Mouse (Mus musculus): ENCODE results near the gene Arsb. TPM values are rescaled to one million over a fixed set of nuclear protein-coding genes. Genes with fewer than 3 reads are reported as not detected.

Gene Arsb
- polyA plus RNA-seq (2014; fragmentation: Nextera tagmentation; extraction: Ambion mirVana) = 6.4 and 7.0 TPM in 2 replicates

DNA sequence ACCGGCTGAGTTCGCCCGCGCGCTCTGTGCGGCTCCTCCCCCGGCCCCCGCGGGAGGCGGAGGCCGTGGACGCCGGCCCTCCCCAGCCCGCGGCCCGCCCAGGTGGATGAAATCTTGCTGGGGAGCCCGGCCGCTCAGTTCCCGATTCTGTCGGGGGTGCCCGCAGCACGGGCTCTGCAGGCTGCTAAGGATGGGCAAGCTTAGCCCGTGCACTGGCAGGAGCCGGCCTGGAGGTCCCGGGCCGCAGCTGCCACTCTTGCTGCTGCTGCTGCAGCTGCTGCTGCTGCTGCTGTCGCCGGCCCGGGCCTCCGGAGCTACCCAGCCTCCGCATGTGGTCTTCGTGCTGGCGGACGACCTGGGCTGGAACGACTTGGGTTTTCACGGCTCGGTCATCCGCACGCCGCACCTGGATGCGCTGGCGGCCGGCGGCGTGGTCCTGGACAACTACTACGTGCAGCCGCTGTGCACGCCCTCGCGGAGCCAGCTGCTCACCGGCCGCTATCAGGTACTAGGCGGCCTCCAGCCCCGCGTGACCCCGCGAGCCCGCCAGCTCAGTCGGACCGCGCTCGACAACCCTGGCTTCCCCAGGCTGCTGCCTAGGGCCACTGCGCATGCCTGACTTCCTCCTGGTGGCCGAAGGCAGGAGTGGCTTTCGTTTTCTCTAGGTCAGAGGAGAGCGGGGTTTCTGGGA, at the start of gene Arsb:
TSS of gene Arsb (plus strand) at position 43 of the 691 bp plus-strand sequence.
- Histone ChIP-seq H3K36me3 (ENCODE audit: control insufficient read depth, insufficient read depth, low read length) (no peaks in the 10 kb centered on the region), H3K4me3 (ENCODE audit: low read depth, low read length) (peak within 1 kb of the TSS; percentile 58), H3K27ac (ENCODE audit: low read depth, low read length) (peak within 1 kb of the TSS; percentile 81), H3K27me3 (ENCODE audit: control insufficient read depth, insufficient read depth, low read length) (no peaks in the 10 kb centered on the region), H3K4me2 (replicated peaks; ENCODE audit: low read depth, low read length) (peak within 1 kb of the TSS; percentile 93), H3K4me1 (replicated peaks; ENCODE audit: control insufficient read depth, insufficient read depth, low read length) (no peaks in the 10 kb centered on the region), H3K9ac (ENCODE audit: low read depth, low read length) (peak within 1 kb of the TSS; percentile 82), H3K9me3 (ENCODE audit: control insufficient read depth, low read length) (no peaks in the 10 kb centered on the region)
- WGBS = under 1% methylated on average over 66 of the region's 66 CpGs
- DNase-seq (ENCODE audit: low spot score) = peak; percentile 87
- peak; percentile 98 for ATAC-seq (ENCODE audit: low FRiP score)

DNA sequence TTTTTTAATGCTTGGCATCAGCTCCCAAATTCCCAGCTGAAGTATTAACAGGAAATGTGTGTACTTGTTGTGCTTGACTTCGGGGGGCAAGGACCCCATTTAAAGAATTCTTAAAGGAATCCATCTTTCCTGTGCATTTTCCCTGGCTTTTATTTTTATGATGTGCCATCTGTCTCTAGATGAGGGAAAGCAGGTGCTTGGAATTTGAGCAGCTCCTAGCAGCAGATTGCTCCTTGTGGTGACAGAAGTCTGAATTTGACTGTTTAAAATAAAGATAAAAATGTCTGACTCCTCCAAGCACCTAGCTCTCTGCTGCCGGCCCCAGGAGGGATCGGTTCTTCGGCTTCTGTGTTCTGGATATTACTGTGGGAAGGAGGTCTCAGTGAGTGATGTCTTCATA, 49.5 kb upstream of the Arsb start:
- ATAC-seq (ENCODE audit: low FRiP score) (no peak), DNase-seq (ENCODE audit: low spot score) (no peak)
- H3K9ac ChIP-seq (ENCODE audit: low read depth, low read length) = no peak overlapping the region
- no peaks in the 10 kb centered on the region for H3K27me3 ChIP-seq (ENCODE audit: control insufficient read depth, insufficient read depth, low read length)
- H3K27ac ChIP-seq (ENCODE audit: low read depth, low read length) = no peak overlapping the region
- H3K4me3 ChIP-seq (ENCODE audit: low read depth, low read length) = no peak overlapping the region
- H3K36me3 ChIP-seq (ENCODE audit: control insufficient read depth, insufficient read depth, low read length) = no peaks in the 10 kb centered on the region
- H3K9me3 ChIP-seq (ENCODE audit: control insufficient read depth, low read length) = no peaks in the 10 kb centered on the region
- H3K4me1 ChIP-seq (replicated peaks; ENCODE audit: control insufficient read depth, insufficient read depth, low read length) = no peaks in the 10 kb centered on the region
- H3K4me2 ChIP-seq (replicated peaks; ENCODE audit: low read depth, low read length) = no peak overlapping the region
- 82% methylated on average over 4 of the region's 4 CpGs for WGBS

DNA sequence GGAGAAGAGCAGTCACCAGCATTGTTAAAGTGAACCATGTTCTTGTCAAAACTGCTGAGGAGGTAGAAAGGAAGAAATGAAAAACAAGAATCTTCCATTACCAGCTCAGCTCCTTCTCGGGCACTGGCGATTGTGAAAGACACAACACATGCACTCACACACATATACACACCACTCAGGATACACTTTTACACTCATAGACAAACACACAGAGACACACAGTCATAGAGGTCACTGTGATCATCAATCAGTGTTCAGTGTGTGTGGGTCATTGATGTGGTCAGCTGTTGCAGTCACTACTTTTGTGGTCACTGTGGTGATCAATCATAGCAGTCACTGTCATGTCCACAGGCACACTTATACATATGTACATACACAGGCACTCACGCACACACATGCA, 48.0 kb upstream of the Arsb start:
- WGBS = 88% methylated on average over 3 of the region's 3 CpGs
- no peak for DNase-seq (ENCODE audit: low spot score)
- H3K9me3 ChIP-seq (ENCODE audit: control insufficient read depth, low read length) = no peaks in the 10 kb centered on the region
- H3K36me3 ChIP-seq (ENCODE audit: control insufficient read depth, insufficient read depth, low read length) = no peaks in the 10 kb centered on the region
- no peak overlapping the region for H3K27ac ChIP-seq (ENCODE audit: low read depth, low read length)
- H3K27me3 ChIP-seq (ENCODE audit: control insufficient read depth, insufficient read depth, low read length) = no peaks in the 10 kb centered on the region
- H3K4me1 ChIP-seq (replicated peaks; ENCODE audit: control insufficient read depth, insufficient read depth, low read length) = no peaks in the 10 kb centered on the region
- H3K4me2 ChIP-seq (replicated peaks; ENCODE audit: low read depth, low read length) = no peak overlapping the region
- no peak overlapping the region for H3K9ac ChIP-seq (ENCODE audit: low read depth, low read length)
- no peak overlapping the region for H3K4me3 ChIP-seq (ENCODE audit: low read depth, low read length)
- no peak for ATAC-seq (ENCODE audit: low FRiP score)

DNA sequence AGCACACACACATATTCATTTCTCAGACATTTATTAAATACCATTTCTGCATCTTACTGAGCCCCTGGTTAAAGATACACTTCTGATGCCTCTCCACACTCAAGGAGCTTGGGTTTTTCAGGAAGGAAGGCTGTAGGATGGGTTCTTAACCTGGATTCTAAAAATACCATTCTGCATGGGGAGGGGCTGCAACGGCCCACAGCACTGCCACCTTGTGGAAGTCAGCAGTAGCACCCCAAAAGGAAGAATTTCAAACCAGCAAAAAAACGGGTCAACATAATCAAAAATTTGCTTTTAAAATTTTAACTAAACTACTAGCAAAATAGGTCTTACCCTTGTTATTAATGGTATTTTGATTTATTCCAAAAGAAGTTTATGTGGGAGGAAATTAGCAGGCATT, 47.2 kb upstream of the Arsb start:
- H3K27ac ChIP-seq (ENCODE audit: low read depth, low read length) = no peak overlapping the region
- H3K4me1 ChIP-seq (replicated peaks; ENCODE audit: control insufficient read depth, insufficient read depth, low read length) = no peaks in the 10 kb centered on the region
- H3K9me3 ChIP-seq (ENCODE audit: control insufficient read depth, low read length) = no peaks in the 10 kb centered on the region
- H3K4me3 ChIP-seq (ENCODE audit: low read depth, low read length) = no peak overlapping the region
- 30% methylated on average over 2 of the region's 2 CpGs for WGBS
- no peaks in the 10 kb centered on the region for H3K36me3 ChIP-seq (ENCODE audit: control insufficient read depth, insufficient read depth, low read length)
- DNase-seq (ENCODE audit: low spot score) = peak; percentile 35
- no peak overlapping the region for H3K9ac ChIP-seq (ENCODE audit: low read depth, low read length)
- H3K27me3 ChIP-seq (ENCODE audit: control insufficient read depth, insufficient read depth, low read length) = no peaks in the 10 kb centered on the region
- no peak for ATAC-seq (ENCODE audit: low FRiP score)
- no peak overlapping the region for H3K4me2 ChIP-seq (replicated peaks; ENCODE audit: low read depth, low read length)

DNA sequence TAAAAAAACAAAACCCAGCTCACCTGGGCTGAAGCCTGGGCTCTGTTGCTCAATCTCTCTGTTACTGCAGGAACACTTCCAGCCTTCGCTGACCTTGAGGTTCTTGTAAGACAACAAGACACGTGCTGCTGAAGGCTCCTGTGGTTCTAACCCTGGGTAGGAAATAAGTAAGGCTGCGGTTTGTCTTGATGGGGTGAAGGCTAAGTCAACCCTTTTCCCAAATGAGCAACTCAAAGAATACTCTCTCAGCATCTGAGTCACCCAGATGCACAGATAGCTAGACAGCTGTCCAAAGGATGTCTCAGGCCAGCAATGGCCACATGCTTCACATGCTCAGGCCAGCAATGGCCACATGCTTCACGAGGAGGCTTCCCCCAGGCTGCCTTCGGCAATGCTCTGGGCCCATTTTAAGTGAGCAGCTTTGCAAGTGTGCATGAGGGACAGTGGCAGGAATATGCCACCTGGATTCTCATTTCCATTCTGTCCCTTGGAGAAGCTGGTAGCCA, 36.2 kb upstream of the Arsb start:
- H3K27me3 ChIP-seq (ENCODE audit: control insufficient read depth, insufficient read depth, low read length) = no peaks in the 10 kb centered on the region
- H3K36me3 ChIP-seq (ENCODE audit: control insufficient read depth, insufficient read depth, low read length) = no peaks in the 10 kb centered on the region
- ATAC-seq (ENCODE audit: low FRiP score) (no peak), DNase-seq (ENCODE audit: low spot score) (no peak)
- H3K9ac ChIP-seq (ENCODE audit: low read depth, low read length) = no peak overlapping the region
- no peak overlapping the region for H3K4me2 ChIP-seq (replicated peaks; ENCODE audit: low read depth, low read length)
- no peaks in the 10 kb centered on the region for H3K9me3 ChIP-seq (ENCODE audit: control insufficient read depth, low read length)
- no peaks in the 10 kb centered on the region for H3K4me1 ChIP-seq (replicated peaks; ENCODE audit: control insufficient read depth, insufficient read depth, low read length)
- no peak overlapping the region for H3K27ac ChIP-seq (ENCODE audit: low read depth, low read length)
- WGBS = 89% methylated on average over 5 of the region's 5 CpGs
- no peak overlapping the region for H3K4me3 ChIP-seq (ENCODE audit: low read depth, low read length)

DNA sequence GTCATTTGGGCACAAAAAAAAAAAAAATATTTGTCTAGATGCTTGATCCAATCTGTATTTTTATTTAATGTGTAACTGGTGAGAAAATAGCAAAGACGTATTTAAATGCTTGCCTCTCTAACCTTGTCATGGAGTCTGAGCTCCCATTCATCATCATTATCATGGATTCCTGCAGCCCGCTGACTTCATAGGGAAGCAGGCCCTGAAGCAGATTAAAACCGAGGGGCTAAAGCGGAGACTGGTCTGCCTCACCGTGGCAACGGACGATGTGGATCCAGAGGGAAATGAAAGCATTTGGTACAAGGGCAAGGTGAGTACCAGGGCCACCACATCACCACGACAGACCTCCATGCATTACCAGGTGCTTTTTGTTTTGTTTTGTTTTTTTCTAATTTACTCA, 27.3 kb upstream of the Arsb start:
- DNase-seq (ENCODE audit: low spot score) (peak; percentile 34), ATAC-seq (ENCODE audit: low FRiP score) (peak; percentile 57; the same call in 1 of the 2 replicates)
- Histone ChIP-seq H3K9me3 (ENCODE audit: control insufficient read depth, low read length) (no peaks in the 10 kb centered on the region), H3K4me3 (ENCODE audit: low read depth, low read length) (no peak overlapping the region), H3K9ac (ENCODE audit: low read depth, low read length) (no peak overlapping the region), H3K27me3 (ENCODE audit: control insufficient read depth, insufficient read depth, low read length) (no peaks in the 10 kb centered on the region), H3K27ac (ENCODE audit: low read depth, low read length) (no peak overlapping the region), H3K4me1 (replicated peaks; ENCODE audit: control insufficient read depth, insufficient read depth, low read length) (no peaks in the 10 kb centered on the region), H3K4me2 (replicated peaks; ENCODE audit: low read depth, low read length) (no peak overlapping the region), H3K36me3 (ENCODE audit: control insufficient read depth, insufficient read depth, low read length) (no peaks in the 10 kb centered on the region)
- WGBS = 43% methylated on average over 8 of the region's 8 CpGs

DNA sequence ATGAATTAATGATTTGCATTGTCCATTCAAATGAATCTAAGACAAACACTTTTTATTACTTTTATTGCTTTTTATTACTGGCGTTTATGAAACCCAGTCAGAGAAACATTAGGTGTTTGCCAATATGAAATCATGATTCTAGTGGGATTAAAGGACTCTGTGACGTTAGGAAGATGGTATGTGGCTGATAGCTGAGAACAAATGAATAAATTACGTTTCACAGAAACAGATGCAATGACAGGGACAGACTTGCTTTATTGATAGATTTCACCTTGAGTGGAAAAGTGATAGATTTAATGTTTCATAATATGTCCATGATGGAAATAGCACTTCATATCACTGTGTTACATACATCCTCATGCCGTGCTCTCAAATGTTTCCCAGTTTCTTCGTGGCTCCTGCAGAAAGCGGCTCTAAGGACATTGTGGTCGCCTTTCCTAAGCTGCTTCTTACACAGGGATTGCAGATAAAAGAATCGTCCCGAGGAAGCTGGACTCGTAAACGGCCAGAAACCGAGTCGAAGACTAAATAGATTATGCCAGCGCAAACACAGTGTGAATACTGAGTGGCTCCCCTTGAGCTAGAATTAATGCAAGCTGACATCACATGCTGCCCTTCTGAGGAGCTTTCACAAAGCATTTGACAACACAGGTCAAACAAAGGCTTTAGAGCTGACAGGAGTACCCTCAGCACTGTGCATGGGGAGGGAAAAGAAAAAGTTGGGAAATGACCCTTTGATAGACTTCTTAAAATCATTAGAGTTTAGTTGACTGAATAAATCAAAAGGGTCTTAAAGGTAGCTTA, 18.6 kb upstream of the Arsb start:
- Histone ChIP-seq H3K27ac (ENCODE audit: low read depth, low read length) (peak overlapping the region; percentile 60), H3K27me3 (ENCODE audit: control insufficient read depth, insufficient read depth, low read length) (no peaks in the 10 kb centered on the region), H3K4me2 (replicated peaks; ENCODE audit: low read depth, low read length) (0 out of 2 replicates have a peak overlapping the region, but pooled peaks have one; percentile 7), H3K9ac (ENCODE audit: low read depth, low read length) (no peak overlapping the region), H3K36me3 (ENCODE audit: control insufficient read depth, insufficient read depth, low read length) (no peaks in the 10 kb centered on the region), H3K9me3 (ENCODE audit: control insufficient read depth, low read length) (no peaks in the 10 kb centered on the region), H3K4me1 (replicated peaks; ENCODE audit: control insufficient read depth, insufficient read depth, low read length) (no peaks in the 10 kb centered on the region), H3K4me3 (ENCODE audit: low read depth, low read length) (no peak overlapping the region)
- ATAC-seq (ENCODE audit: low FRiP score) = peak; percentile 90
- 46% methylated on average over 14 of the region's 14 CpGs for WGBS
- DNase-seq (ENCODE audit: low spot score) = peak; percentile 64

DNA sequence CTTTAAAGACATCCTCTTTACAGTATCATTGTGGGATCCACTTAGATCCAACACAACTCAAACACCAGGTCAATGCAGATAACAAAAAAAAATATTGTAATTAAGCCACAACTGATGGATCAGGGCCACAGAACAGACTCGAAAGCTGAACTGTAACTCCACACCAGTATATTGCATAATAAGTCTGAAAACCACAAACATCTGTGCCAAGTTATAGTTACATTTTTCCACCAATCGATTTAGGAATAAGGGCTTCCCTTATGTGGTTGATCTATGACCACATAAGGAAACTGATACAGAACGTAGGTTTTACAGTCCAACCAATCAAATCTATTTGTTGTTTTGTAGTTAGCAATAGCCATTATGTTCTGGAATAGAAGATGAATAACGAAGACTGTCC, 16.3 kb upstream of the Arsb start:
- H3K27me3 ChIP-seq (ENCODE audit: control insufficient read depth, insufficient read depth, low read length) = no peaks in the 10 kb centered on the region
- no peak for DNase-seq (ENCODE audit: low spot score)
- H3K9ac ChIP-seq (ENCODE audit: low read depth, low read length) = no peak overlapping the region
- no peak for ATAC-seq (ENCODE audit: low FRiP score)
- no peaks in the 10 kb centered on the region for H3K36me3 ChIP-seq (ENCODE audit: control insufficient read depth, insufficient read depth, low read length)
- no peaks in the 10 kb centered on the region for H3K4me1 ChIP-seq (replicated peaks; ENCODE audit: control insufficient read depth, insufficient read depth, low read length)
- no peak overlapping the region for H3K27ac ChIP-seq (ENCODE audit: low read depth, low read length)
- H3K4me3 ChIP-seq (ENCODE audit: low read depth, low read length) = no peak overlapping the region
- 89% methylated on average over 4 of the region's 4 CpGs for WGBS
- H3K4me2 ChIP-seq (replicated peaks; ENCODE audit: low read depth, low read length) = no peak overlapping the region
- no peaks in the 10 kb centered on the region for H3K9me3 ChIP-seq (ENCODE audit: control insufficient read depth, low read length)
